Mouse (Mus musculus): Measurements from ENCODE around the gene Ubap2.

The Ubap2 gene

GRCm38 (mm10) chr4:41164974-41165373, 110.0 kb downstream of the Ubap2 start:
- DNase-seq (ENCODE audit: low spot score), result no peak

- DNase-seq (ENCODE audit: low spot score), result no peak
These were observed 113.7 kb downstream of the Ubap2 start for GRCm38 (mm10) chr4:41161232-41161631.

GRCm38 (mm10) chr4:41158251-41158650, 116.7 kb downstream of the Ubap2 start:
- DNase-seq (ENCODE audit: low spot score), result no peak

- no peak for DNase-seq (ENCODE audit: low spot score)
These were observed 118.0 kb downstream of the Ubap2 start for GRCm38 (mm10) chr4:41156961-41157360.

GRCm38 (mm10) chr4:41153146-41153545, 121.8 kb downstream of the Ubap2 start:
- no peak for DNase-seq (ENCODE audit: low spot score)

GRCm38 (mm10) chr4:41151186-41151585, 123.8 kb downstream of the Ubap2 start:
- no peak for DNase-seq (ENCODE audit: low spot score)

- no peak for DNase-seq (ENCODE audit: low spot score)
These were observed 125.1 kb downstream of the Ubap2 start for GRCm38 (mm10) chr4:41149891-41150290.
